Mouse (Mus musculus) myocyte (in vitro differentiated cells): ENCODE data around the gene Cldn13.

Source experiments
- POLR2A ChIP-seq: IDR thresholded peaks from one replicate; pipeline ENCODE4 v1.6.1; 2011; ENCODE audit warnings: low read depth, mild to moderate bottlenecking, control low read depth, moderate library complexity; ENCODE audit not compliant: insufficient read length
- TCF12 ChIP-seq: IDR thresholded peaks from one replicate; pipeline ENCODE4 v1.6.1; 2011; ENCODE audit warnings: mild to moderate bottlenecking, control low read depth; ENCODE audit not compliant: poor library complexity, insufficient read depth, severe bottlenecking

- TF ChIP-seq POLR2A (no peak), TCF12 (no peak)
These were observed 8.7 kb downstream of the Cldn13 start, which contains the start of gene Tmem270 for GRCm38 (mm10) chr5:134906633-134907032.
